Mouse (Mus musculus) lung, postnatal 0 days (tissue): ENCODE results near the gene Lias.
A peak's percentile ranks its signal among the peaks of the same experiment; 100 is the strongest.

Source experiments
- CTCF ChIP-seq: IDR thresholded peaks from 2 replicates; pipeline ENCODE4 v1.5.1; 2016; ENCODE audit warnings: antibody characterized with exemption, mild to moderate bottlenecking
- EP300 ChIP-seq: IDR thresholded peaks from 2 replicates; pipeline ENCODE4 v1.6.1; 2016; ENCODE audit warnings: antibody characterized with exemption, mild to moderate bottlenecking, control low read depth

DNA sequence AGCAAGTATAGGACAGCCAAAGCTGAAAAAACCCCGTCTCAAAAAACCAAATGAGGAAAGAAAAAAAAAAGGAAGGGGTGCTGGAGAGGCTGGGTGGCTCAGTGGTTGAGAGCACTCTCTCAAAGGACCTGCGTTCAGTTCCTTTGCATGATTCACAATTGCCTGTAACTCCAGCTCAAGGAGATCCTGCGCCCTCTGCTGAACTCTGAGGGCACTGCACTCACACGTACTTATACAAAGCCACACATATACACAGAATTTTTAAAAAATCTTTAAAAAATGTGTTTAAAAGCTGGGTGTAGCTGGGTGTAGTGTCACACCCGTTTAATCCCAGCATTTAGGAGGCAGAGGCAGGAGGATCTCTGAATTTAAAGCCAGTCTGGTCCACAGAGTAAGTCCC is 36.3 kb upstream of the Lias start:
- TF ChIP-seq CTCF (peak; percentile 33), EP300 (no peak)
